Mouse (Mus musculus) G1E-ER4 (cell line): ENCODE measurements around the gene Arpp19. TPM values are rescaled to one million over a fixed set of nuclear protein-coding genes. Genes with fewer than 3 reads are reported as not detected.

Experiments used
- GATA1 ChIP-seq: IDR thresholded peaks from one replicate; pipeline ENCODE4 v1.8.0; 2012; ENCODE audit warnings: low read length, inconsistent platforms
- polyA plus RNA-seq: library from polyadenylated mRNA; stranded (reverse); fragments of >175 nt; gene quantifications from 2 replicates; pipeline ENCODE4 v1.2.3, GENCODE M21; 2012

Arpp19 gene
- polyA plus RNA-seq, 1 experiment: 95.7 TPM

GRCm38 (mm10) chr9:75023150-75023894, 14.1 kb upstream of the Arpp19 start:
- no peak for TF ChIP-seq GATA1

- TF ChIP-seq GATA1: no peak
Measured at GRCm38 (mm10) chr9:75024089-75024488, 13.3 kb upstream of the Arpp19 start.

GRCm38 (mm10) chr9:75025689-75026088, 11.7 kb upstream of the Arpp19 start:
- TF ChIP-seq GATA1: no peak

- TF ChIP-seq GATA1: no peak
Measured at GRCm38 (mm10) chr9:75032408-75032807, 5.0 kb upstream of the Arpp19 start.

GRCm38 (mm10) chr9:75033141-75033540, 4.3 kb upstream of the Arpp19 start:
- TF ChIP-seq GATA1: no peak

GRCm38 (mm10) chr9:75034691-75035090, 2.7 kb upstream of the Arpp19 start:
- TF ChIP-seq GATA1: no peak

GRCm38 (mm10) chr9:75035944-75036343, 1.5 kb upstream of the Arpp19 start:
- no peak for TF ChIP-seq GATA1

GRCm38 (mm10) chr9:75038357-75038688, 909 bp downstream of the Arpp19 start:
- TF ChIP-seq GATA1: no peak

- TF ChIP-seq GATA1: no peak
Measured at GRCm38 (mm10) chr9:75040566-75040965, 3.2 kb downstream of the Arpp19 start.

- no peak for TF ChIP-seq GATA1
Measured at GRCm38 (mm10) chr9:75041840-75042525, 4.6 kb downstream of the Arpp19 start.

GRCm38 (mm10) chr9:75043191-75043590, 5.8 kb downstream of the Arpp19 start:
- TF ChIP-seq GATA1: no peak

- TF ChIP-seq GATA1: no peak
Measured at GRCm38 (mm10) chr9:75047079-75047478, 9.7 kb downstream of the Arpp19 start.

- no peak for TF ChIP-seq GATA1
Measured at GRCm38 (mm10) chr9:75049100-75049499, 11.7 kb downstream of the Arpp19 start.

- TF ChIP-seq GATA1: no peak
Measured at GRCm38 (mm10) chr9:75050003-75050402, 12.6 kb downstream of the Arpp19 start.

GRCm38 (mm10) chr9:75051841-75052240, 14.4 kb downstream of the Arpp19 start:
- no peak for TF ChIP-seq GATA1

- TF ChIP-seq GATA1: no peak
Measured at GRCm38 (mm10) chr9:75055046-75055445, 17.6 kb downstream of the Arpp19 start.

GRCm38 (mm10) chr9:75064678-75065331, 27.4 kb downstream of the Arpp19 start:
- no peak for TF ChIP-seq GATA1
